Mouse (Mus musculus) hindbrain, embryonic 15.5 days (tissue): ENCODE measurements around the gene Gm28042. TPM values are rescaled to one million over a fixed set of nuclear protein-coding genes. Genes with fewer than 3 reads are reported as not detected.

Experiments
- ATAC-seq: fragments of 200-750 bp; cut with Nextera tagmentation; 2 replicates; pipeline ENCODE4 v1.8.0; 2017; ENCODE audit warnings: low read depth, moderate number of reproducible peaks, moderate TSS enrichment; ENCODE audit not compliant: low FRiP score
- H3K27ac ChIP-seq: fragments of 300-500 bp; sonication (generic); replicated peaks from 2 replicates; pipeline ENCODE4 v1.5.1; 2015; ENCODE audit warnings: mild to moderate bottlenecking, inconsistent platforms
- H3K27me3 ChIP-seq: fragments of 300-500 bp; sonication (generic); 2 replicates; pipeline ENCODE4 v1.6.1; 2015; ENCODE audit warnings: control low read depth, inconsistent platforms
- H3K36me3 ChIP-seq: fragments of 300-500 bp; sonication (generic); 2 replicates; pipeline ENCODE4 v1.6.1; 2015; ENCODE audit warnings: control low read depth, inconsistent platforms
- H3K4me1 ChIP-seq: fragments of 300-500 bp; sonication (generic); replicated peaks from 2 replicates; pipeline ENCODE4 v1.6.1; 2015; ENCODE audit warnings: control low read depth, inconsistent platforms
- H3K4me2 ChIP-seq: fragments of 300-500 bp; sonication (generic); 2 replicates; pipeline ENCODE4 v1.6.1; 2015; ENCODE audit warnings: moderate library complexity, mild to moderate bottlenecking, inconsistent platforms
- H3K4me3 ChIP-seq: fragments of 300-500 bp; sonication (generic); 2 replicates; pipeline ENCODE4 v1.5.1; 2015; ENCODE audit warnings: mild to moderate bottlenecking, inconsistent platforms
- H3K9ac ChIP-seq: fragments of 300-500 bp; sonication (generic); 2 replicates; pipeline ENCODE4 v1.6.1; 2015; ENCODE audit warnings: inconsistent platforms
- H3K9me3 ChIP-seq: fragments of 300-500 bp; sonication (generic); 2 replicates; pipeline ENCODE4 v1.6.1; 2016; ENCODE audit warnings: control low read depth, inconsistent platforms
- WGBS: fragments of 180-500 bp; shearing (Covaris S2); methylation state at CpG from one replicate; pipeline ENCODE4 v1.1.7; 2015; 5-methylcytosine and 5-hydroxymethylcytosine counted together
- microRNA-seq: library from miRNA; unstranded; fragments of <30 nt; microRNA quantifications from one replicate; pipeline ENCODE4, GENCODE M21; 2016
- polyA plus RNA-seq: library from polyadenylated mRNA; unstranded; fragments of >200 nt; fragmentation: Nextera tagmentation; extraction: Ambion mirVana; gene quantifications from 2 replicates; pipeline ENCODE4 v1.2.1, GENCODE M21; 2015

Gm28042 gene
- polyA plus RNA-seq, 1 experiment from 2014 or later: 4.8 TPM

DNA sequence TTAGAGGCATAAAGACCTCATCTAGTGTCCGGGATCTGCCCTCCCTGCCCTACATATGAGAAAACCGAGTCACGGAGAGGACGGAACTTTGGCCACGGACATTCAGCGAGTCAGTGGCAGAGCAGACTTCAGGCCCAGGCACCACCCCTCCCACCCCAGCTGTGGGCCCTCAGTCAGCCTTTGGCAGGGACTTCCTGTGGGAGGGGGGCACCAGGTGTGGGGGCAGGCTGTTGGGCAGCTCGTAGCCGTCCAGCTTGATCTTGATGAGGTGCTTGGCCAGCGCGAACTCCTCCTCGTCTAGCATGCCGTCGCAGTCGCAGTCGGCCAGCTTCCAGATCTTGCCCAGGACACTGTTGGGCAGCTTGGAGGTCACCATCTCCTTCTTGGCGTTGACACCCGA lies 63.7 kb downstream of the Gm28042 start:
- 94% methylated on average over 17 of the region's 17 CpGs for WGBS
- no peaks in the 10 kb centered on the region for H3K4me1 ChIP-seq
- no peak overlapping the region for H3K4me3 ChIP-seq
- H3K9me3 ChIP-seq: no peaks in the 10 kb centered on the region
- H3K27me3 ChIP-seq: no peaks in the 10 kb centered on the region
- H3K27ac ChIP-seq: no peak overlapping the region
- H3K9ac ChIP-seq: no peak overlapping the region
- H3K4me2 ChIP-seq: no peak overlapping the region
- H3K36me3 ChIP-seq: no peaks in the 10 kb centered on the region
- ATAC-seq: no peak

Small RNAs within 50 kb of the gene (microRNA-seq; reads per million reads assigned to microRNA genes)
- not detected for gene Mir7665

Other genes starting within 250 kb of the Gm28042 start
- 18.6 and 19.6 TPM in 2 replicates for gene Rpap1, start 240.0 kb upstream of the Gm28042 start, polyA plus RNA-seq
- 27.1 and 27.7 TPM in 2 replicates for gene Tyro3, start 229.8 kb upstream of the Gm28042 start, polyA plus RNA-seq
- 23.9 and 24.3 TPM in 2 replicates for gene Mga, start 130.3 kb upstream of the Gm28042 start, polyA plus RNA-seq
- 7.2 and 9.8 TPM in 2 replicates for gene Mapkbp1, start 54.8 kb upstream of the Gm28042 start, polyA plus RNA-seq
- 18.2 and 19.5 TPM in 2 replicates for gene Jmjd7, start within 50 bp of the Gm28042 start, polyA plus RNA-seq
- gene Pla2g4b, start 5.9 kb downstream of the Gm28042 start, polyA plus RNA-seq: 3.3 and 3.6 TPM in 2 replicates
- 18.9 and 19.8 TPM in 2 replicates for gene Ehd4, start 127.1 kb downstream of the Gm28042 start, polyA plus RNA-seq
- 4.7 and 4.8 TPM in 2 replicates for gene Pla2g4e, start 217.8 kb downstream of the Gm28042 start, polyA plus RNA-seq